Mouse (Mus musculus) heart, embryonic 14.5 days (tissue): ENCODE measurements around the gene Olfr1419. TPM values are rescaled to one million over a fixed set of nuclear protein-coding genes. Genes with fewer than 3 reads are reported as not detected.

Source experiments
- ATAC-seq: fragments of 200-750 bp; cut with Nextera tagmentation; 2 replicates; pipeline ENCODE4 v1.8.0; 2017; ENCODE audit warnings: low read depth, moderate TSS enrichment; ENCODE audit not compliant: insufficient number of reproducible peaks, insufficient read depth, low FRiP score
- H3K27ac ChIP-seq, 2 experiments: fragments of 200-500 bp in 1 of 2; fragments of 300-500 bp in 1 of 2; sonication (generic) in 1 of 2; replicated peaks in 1 of 2; 2 replicates each; pipeline ENCODE4 v1.5.1; 2012 to 2014; ENCODE audit warnings: low read depth in 2 of 2, low read length in 2 of 2, control low read depth in 1 of 2, mild to moderate bottlenecking in 1 of 2, mixed read lengths in 1 of 2; ENCODE audit not compliant: control insufficient read depth in 1 of 2, insufficient read depth in 1 of 2
- H3K27me3 ChIP-seq: fragments of 300-500 bp; sonication (generic); 2 replicates; pipeline ENCODE4 v1.6.1; 2014; ENCODE audit warnings: mild to moderate bottlenecking, low read length, control low read depth; ENCODE audit not compliant: control insufficient read depth, insufficient read depth
- H3K36me3 ChIP-seq: fragments of 300-500 bp; sonication (generic); 2 replicates; pipeline ENCODE4 v1.6.1; 2014; ENCODE audit warnings: mild to moderate bottlenecking, control low read depth, low read length, mixed read lengths; ENCODE audit not compliant: control insufficient read depth, insufficient read depth
- H3K4me1 ChIP-seq, 2 experiments: fragments of 200-500 bp in 1 of 2; fragments of 300-500 bp in 1 of 2; sonication (generic) in 1 of 2; 2 replicates each; pipeline ENCODE4 v1.6.1; 2012 to 2014; ENCODE audit warnings: low read length in 2 of 2, control low read depth in 1 of 2, mixed read lengths in 1 of 2; ENCODE audit not compliant: control insufficient read depth in 2 of 2, insufficient read depth in 2 of 2
- H3K4me2 ChIP-seq: fragments of 300-500 bp; sonication (generic); 2 replicates; pipeline ENCODE4 v1.6.1; 2014; ENCODE audit warnings: mild to moderate bottlenecking, low read length
- H3K4me3 ChIP-seq, 2 experiments: fragments of 200-500 bp in 1 of 2; fragments of 300-500 bp in 1 of 2; sonication (generic) in 1 of 2; 2 replicates each; pipeline ENCODE4 v1.5.1; 2012 to 2014; ENCODE audit warnings: low read length in 2 of 2, mild to moderate bottlenecking in 2 of 2, control low read depth in 1 of 2, low read depth in 1 of 2, moderate library complexity in 1 of 2; ENCODE audit not compliant: control insufficient read depth in 1 of 2, insufficient read depth in 1 of 2
- H3K9ac ChIP-seq: fragments of 300-500 bp; sonication (generic); 2 replicates; pipeline ENCODE4 v1.6.1; 2014; ENCODE audit warnings: mild to moderate bottlenecking, low read length
- H3K9me3 ChIP-seq: fragments of 300-500 bp; sonication (generic); 2 replicates; pipeline ENCODE4 v1.6.1; 2016; ENCODE audit warnings: low read length, control low read depth; ENCODE audit not compliant: control insufficient read depth
- WGBS: fragments of 180-500 bp; shearing (Covaris S2); extraction: QIAGEN DNeasy Blood & Tissue Kit; methylation state at CpG from one replicate; pipeline ENCODE4 v1.1.7; 2014; 5-methylcytosine and 5-hydroxymethylcytosine counted together
- polyA plus RNA-seq: library from polyadenylated mRNA; unstranded; fragments of >200 nt; fragmentation: Nextera tagmentation; extraction: Ambion mirVana; gene quantifications from 2 replicates; pipeline ENCODE4 v1.2.1, GENCODE M21; 2014

The Olfr1419 gene
- polyA plus RNA-seq, 1 experiment from 2014 or later = not detected

- Histone ChIP-seq H3K4me3 (no peak overlapping the region), H3K9ac (no peak overlapping the region), H3K36me3 (no peaks in the 10 kb centered on the region), H3K9me3 (no peaks in the 10 kb centered on the region), H3K27me3 (no peaks in the 10 kb centered on the region), H3K4me2 (no peak overlapping the region), H3K27ac (no peak overlapping the region), H3K4me1 (no peaks in the 10 kb centered on the region)
- 76% methylated on average over 4 of the region's 4 CpGs for WGBS
- ATAC-seq = no peak
These were observed 28.6 kb downstream of the Olfr1419 start for GRCm38 (mm10) chr19:11846333-11846732.

GRCm38 (mm10) chr19:11839119-11839518 lies 35.8 kb downstream of the Olfr1419 start, which contains the start of gene Olfr1417:
Gene Olfr1417, minus strand, starts transcription at chr19:11839219.
- H3K9me3 ChIP-seq = no peaks in the 10 kb centered on the region
- WGBS = 82% methylated on average over 4 of the region's 4 CpGs
- H3K27me3 ChIP-seq = no peaks in the 10 kb centered on the region
- no peak within 1 kb of the TSS for H3K4me2 ChIP-seq
- H3K9ac ChIP-seq = no peak within 1 kb of the TSS
- H3K36me3 ChIP-seq = no peaks in the 10 kb centered on the region
- no peaks in the 10 kb centered on the region for H3K4me1 ChIP-seq
- H3K4me3 ChIP-seq = no peak within 1 kb of the TSS
- no peak for ATAC-seq
- H3K27ac ChIP-seq = no peak within 1 kb of the TSS

- 40% methylated on average over 4 of the region's 4 CpGs for WGBS
These were observed 51.4 kb downstream of the Olfr1419 start for GRCm38 (mm10) chr19:11823346-11824065.

GRCm38 (mm10) chr19:11820211-11820610 lies 54.7 kb downstream of the Olfr1419 start:
- peaks cover 0 to 8% of the 10 kb centered on the region in 2 experiments; a peak in 2 of 4 replicates for H3K4me1 ChIP-seq
- peak overlapping the region; percentile 64 to 67; a peak in 3 of 4 replicates for H3K4me3 ChIP-seq
- H3K9ac ChIP-seq = no peak overlapping the region; the same call in 1 of the 2 replicates
- peak overlapping the region; percentile 91 for H3K4me2 ChIP-seq
- H3K36me3 ChIP-seq = no peaks in the 10 kb centered on the region
- no peak overlapping the region for H3K27ac ChIP-seq
- ATAC-seq = no peak
- 31% methylated on average over 6 of the region's 6 CpGs for WGBS
- H3K9me3 ChIP-seq = no peaks in the 10 kb centered on the region
- no peaks in the 10 kb centered on the region for H3K27me3 ChIP-seq

More at GRCm38 (mm10) chr19:11823346-11824065, 51.4 kb downstream of the Olfr1419 start:
- ATAC-seq = no peak
- Histone ChIP-seq H3K9me3 (no peaks in the 10 kb centered on the region), H3K9ac (no peak overlapping the region), H3K4me1 (peaks cover 0 to 8% of the 10 kb centered on the region in 2 experiments; a peak in 2 of 4 replicates), H3K36me3 (no peaks in the 10 kb centered on the region), H3K4me2 (no peak overlapping the region), H3K27ac (no peak overlapping the region), H3K27me3 (no peaks in the 10 kb centered on the region), H3K4me3 (no peak overlapping the region)

GRCm38 (mm10) chr19:11819800-11820199 lies 55.1 kb downstream of the Olfr1419 start:
- H3K27ac ChIP-seq = no peak overlapping the region
- no peaks in the 10 kb centered on the region for H3K36me3 ChIP-seq
- H3K4me1 ChIP-seq = peaks cover 0 to 8% of the 10 kb centered on the region in 2 experiments; a peak in 2 of 4 replicates
- WGBS = under 1% methylated on average over 15 of the region's 15 CpGs
- peak; percentile 57; the same call in 1 of the 2 replicates for ATAC-seq
- no peaks in the 10 kb centered on the region for H3K27me3 ChIP-seq
- H3K9me3 ChIP-seq = no peaks in the 10 kb centered on the region
- H3K4me3 ChIP-seq = peak overlapping the region; percentile 64 to 67
- peak overlapping the region; percentile 91 for H3K4me2 ChIP-seq
- H3K9ac ChIP-seq = peak overlapping the region; percentile 73; the same call in 1 of the 2 replicates

GRCm38 (mm10) chr19:11819143-11819700 lies 55.7 kb downstream of the Olfr1419 start, which contains the start of gene Stx3:
Gene Stx3, minus strand, starts transcription at chr19:11819403.
- Histone ChIP-seq H3K9ac (peak within 1 kb of the TSS; percentile 73), H3K36me3 (no peaks in the 10 kb centered on the region), H3K9me3 (no peaks in the 10 kb centered on the region), H3K4me3 (peak within 1 kb of the TSS; percentile 64 to 67), H3K27ac (no peak within 1 kb of the TSS), H3K4me1 (peaks cover 0 to 8% of the 10 kb centered on the region in 2 experiments; a peak in 2 of 4 replicates), H3K4me2 (peak within 1 kb of the TSS; percentile 91), H3K27me3 (no peaks in the 10 kb centered on the region)
- under 1% methylated on average over 20 of the region's 20 CpGs for WGBS
- no peak for ATAC-seq
